Mouse (Mus musculus) cerebellum, adult 2 months (tissue): Measurements from ENCODE around the gene Ifna6.

Source experiments
- CTCF ChIP-seq: fragments of 200-500 bp; IDR thresholded peaks from 2 replicates; pipeline ENCODE4 v1.5.1; 2011; ENCODE audit warnings: low read depth, mild to moderate bottlenecking, control low read depth, low read length, moderate library complexity, borderline replicate concordance; ENCODE audit not compliant: insufficient read depth
- POLR2A ChIP-seq: fragments of 200-500 bp; IDR thresholded peaks from 2 replicates; pipeline ENCODE4 v1.6.1; 2011; ENCODE audit warnings: low read length, control low read depth, borderline replicate concordance; ENCODE audit not compliant: insufficient read depth

DNA sequence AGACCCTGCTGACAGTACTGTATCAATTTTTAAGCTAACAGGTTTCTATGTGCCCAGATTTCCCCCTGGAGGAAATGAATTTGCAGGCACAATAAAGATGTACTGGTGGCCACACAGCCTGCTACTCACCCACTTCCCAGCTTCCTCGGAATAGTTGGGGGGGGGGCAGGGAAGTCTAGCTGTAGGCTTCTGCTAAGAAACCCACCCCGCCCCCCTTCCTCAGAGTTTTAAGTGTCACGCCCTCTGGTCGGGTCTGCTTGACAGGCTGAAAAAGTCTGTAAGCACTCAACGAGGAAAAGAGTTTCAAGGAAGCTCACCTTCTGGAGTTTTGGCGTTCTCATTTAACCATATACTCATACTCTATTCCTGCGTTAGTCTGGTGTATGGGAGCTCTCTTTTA lies 36.1 kb downstream of the Ifna6 start:
- TF ChIP-seq CTCF = no peak
- TF ChIP-seq POLR2A = no peak
